Mouse (Mus musculus) granulocyte monocyte progenitor cell, adult 5-6 weeks (primary cell): ENCODE data around the gene Sox13. TPM values are rescaled to one million over a fixed set of nuclear protein-coding genes. Genes with fewer than 3 reads are reported as not detected.
A peak's percentile ranks its signal among the peaks of the same experiment; 100 is the strongest.

ENCODE experiments used
- ATAC-seq: replicated peaks from 2 replicates; pipeline ENCODE4 v1.8.0; 2016; ENCODE audit warnings: mild to moderate bottlenecking, moderate TSS enrichment, inconsistent platforms; ENCODE audit not compliant: poor library complexity, severe bottlenecking
- total RNA-seq, 2 experiments: library from RNA; stranded (forward) in 1 of 2; stranded (reverse) in 1 of 2; fragments of 200-712, 200-1000 nt in 1 of 2; fragments of >200 nt in 1 of 2; fragmentation: Nextera tagmentation in 1 of 2; gene quantifications; 2 replicates each; pipeline ENCODE4 v1.2.3; 2014 to 2017

Sox13 gene
- total RNA-seq (2014; fragmentation: Nextera tagmentation): 2.9 and 4.2 TPM in 2 replicates
- total RNA-seq (2017): 1.7 and 4.8 TPM in 2 replicates

DNA sequence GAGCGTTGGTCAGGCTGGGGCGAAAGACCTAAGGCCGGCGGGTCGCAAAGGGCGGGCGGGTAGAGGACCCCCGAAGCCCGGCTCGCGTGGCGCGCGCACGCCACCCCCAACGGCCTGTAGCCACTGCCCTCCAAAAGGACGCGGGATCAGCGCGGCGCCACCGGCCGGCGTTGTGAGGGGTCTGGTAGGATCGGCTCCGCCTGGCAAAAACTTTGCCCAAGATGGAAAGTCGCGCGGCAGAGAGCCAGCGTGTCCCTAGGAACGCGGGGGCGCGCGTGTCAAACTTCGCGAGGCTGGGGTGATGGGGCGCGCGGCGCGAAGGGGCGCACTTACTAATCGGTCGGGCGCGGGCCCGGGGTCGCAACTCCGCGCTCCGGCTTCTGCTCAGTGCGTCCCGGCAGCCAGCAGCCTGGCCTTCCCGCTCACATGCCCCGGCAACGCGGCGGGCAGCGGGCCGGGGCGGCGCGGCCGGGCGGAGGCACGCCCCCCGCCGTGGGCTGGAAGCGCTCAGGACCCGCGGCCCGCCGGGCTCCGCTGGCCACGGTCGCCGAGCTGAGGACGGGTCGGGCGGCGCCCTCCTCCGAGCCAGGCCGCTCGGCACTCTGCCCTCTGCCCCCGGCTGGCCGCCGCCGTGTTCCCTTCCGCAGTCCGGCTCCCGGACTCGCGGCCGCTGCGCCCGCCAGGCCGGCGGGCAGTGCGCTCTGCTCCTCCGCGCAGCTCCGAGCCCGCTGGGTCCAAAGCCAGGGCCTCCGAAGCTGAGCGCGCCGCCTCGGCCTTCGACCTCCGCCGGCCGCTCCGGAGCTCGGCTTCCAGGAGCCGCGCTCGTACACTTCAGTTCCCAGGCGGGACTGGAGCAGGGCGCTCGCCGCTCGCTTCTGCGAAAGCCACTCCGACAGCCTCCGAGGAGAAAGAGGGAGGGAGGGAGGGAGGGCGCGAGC is at the start of gene Sox13:
Sox13 (minus strand) TSS at position 835 of the 938 bp plus-strand sequence.
- peak; percentile 51 for ATAC-seq

DNA sequence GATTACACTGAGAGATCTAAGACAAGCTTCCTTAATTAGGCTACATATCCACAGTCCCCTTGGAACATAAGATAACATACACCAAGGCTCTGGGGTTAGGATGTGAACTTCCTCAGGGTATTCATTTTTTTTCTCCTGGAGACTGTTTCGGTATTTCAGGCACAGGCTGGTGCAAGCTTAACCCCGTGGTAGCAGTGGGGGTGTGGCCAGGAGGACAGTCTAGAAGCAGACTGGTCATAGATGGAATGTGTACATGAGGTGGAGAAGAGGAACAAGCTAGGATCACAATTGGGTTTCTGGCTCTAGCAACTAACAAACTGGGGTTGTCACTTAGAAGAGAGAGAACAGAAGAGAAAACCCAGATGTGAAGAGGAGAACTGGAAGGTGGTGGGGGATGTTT is 47.4 kb upstream of the Sox13 start:
- peak; percentile 76 for ATAC-seq

DNA sequence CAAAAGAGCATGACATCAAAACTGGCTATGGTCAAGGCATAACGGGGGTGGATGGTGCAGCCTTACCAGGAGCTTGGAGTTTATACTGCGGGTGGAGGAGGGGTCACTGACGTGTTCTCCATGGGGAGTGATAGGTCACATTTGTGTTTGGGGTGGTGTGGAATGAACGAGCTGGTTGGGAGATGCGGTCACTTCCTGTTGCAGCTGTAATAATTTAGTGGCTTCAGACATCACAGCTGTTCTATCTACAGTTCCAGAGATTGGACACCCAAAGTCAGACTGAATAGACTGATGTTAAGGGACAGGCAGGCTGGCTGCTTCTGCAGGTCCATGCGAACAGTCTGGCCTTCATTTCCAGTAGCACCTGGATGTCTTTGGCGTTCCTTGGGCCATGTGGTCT is 46.9 kb upstream of the Sox13 start:
- ATAC-seq: 0 out of 2 replicates have a peak, but pooled peaks have one; percentile 25

DNA sequence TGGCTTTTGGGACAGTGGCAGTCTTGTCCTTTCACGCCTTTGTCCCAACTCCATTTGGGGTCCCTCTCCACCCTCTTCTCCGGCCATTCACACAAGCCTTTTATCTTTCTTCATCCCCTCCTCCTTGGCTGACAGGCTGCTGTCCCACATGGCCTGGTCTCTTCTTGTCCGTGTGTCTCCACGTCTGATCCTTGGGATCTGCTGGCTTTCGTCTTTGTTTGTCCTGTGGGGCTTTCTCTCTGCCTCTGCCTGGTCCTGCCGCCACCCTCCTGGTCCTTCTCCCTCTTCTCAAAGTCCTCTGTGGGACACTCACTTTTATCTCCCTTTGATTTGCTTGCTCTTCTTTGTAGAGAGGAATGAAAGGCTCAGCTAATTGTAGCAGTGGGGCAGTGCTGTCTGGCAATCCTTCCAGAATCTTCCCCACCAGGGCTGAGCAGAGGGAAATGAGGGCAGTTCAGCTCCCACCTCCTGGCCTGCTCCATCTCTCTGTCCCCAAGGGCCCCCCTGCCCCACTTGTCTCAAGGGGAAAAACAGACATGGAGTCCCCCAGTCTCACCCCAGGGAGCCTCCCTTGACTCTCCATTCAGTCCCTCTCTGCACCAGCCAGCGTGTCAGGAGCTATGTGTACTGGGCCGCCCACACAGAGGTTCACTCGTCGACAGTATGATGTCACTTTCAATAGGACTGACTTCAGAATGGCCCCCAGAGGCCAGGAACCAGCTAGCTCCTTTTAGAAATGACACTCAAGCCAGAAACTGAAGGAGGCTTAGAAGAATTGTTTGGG is 46.3 kb upstream of the Sox13 start:
- ATAC-seq: no peak

DNA sequence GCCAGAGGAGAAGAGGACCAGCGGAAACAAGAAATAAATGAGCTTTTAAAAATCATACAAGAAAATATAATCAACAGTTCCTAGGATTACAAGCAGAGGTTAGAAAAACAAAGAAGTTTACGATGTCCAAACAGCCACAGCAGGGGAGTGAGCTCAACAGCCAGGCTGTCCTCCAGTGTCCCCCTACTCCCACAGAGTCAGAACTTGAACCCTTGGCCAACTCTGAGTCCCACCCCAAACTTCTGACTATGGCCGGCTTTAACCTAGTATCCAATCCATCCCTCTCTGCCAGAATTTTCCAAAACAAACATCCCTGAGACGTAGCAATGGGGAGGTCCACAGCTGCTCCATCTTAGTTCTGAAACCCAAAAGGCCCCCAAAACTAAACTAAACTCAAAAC is 45.0 kb upstream of the Sox13 start:
- no peak for ATAC-seq

DNA sequence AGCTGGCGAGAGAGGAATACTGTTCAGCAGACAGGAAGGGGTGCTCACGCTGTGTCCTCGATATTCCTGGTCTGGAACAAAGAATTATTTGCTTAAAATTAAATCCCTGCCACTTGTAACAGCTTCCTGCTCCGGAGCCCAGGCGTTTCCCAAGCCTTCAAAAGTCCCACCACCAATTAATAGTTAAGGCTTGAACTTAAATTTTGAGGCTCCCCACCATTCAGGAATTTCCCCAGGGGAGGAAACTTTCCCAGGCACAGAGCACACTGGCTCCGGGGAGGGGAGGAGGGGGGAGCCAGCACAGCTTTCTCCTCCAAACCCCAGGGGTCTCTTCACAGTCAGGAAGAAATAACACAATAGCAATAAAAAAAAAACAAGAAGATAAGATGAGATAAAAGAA is 44.6 kb upstream of the Sox13 start:
- no peak for ATAC-seq

DNA sequence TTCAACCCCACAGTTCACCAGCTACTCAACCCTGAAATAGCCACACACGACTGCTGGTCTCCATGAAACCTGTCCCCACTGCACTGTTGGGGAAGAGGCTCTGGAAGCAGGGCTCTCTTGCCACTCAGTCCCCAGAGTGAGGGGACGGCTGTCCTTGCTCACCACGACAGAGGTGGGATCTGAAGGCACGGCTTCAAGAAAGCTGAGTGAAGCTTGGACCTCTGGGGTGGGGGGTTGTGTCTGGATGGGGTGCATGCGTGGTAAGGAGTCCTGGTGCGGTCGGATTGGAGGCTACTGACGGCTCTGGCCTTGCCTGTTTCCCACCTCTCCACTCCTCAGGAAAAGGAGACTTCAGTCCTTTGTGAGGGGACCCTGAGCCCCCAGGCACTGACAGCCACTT is 43.7 kb upstream of the Sox13 start:
- no peak for ATAC-seq

DNA sequence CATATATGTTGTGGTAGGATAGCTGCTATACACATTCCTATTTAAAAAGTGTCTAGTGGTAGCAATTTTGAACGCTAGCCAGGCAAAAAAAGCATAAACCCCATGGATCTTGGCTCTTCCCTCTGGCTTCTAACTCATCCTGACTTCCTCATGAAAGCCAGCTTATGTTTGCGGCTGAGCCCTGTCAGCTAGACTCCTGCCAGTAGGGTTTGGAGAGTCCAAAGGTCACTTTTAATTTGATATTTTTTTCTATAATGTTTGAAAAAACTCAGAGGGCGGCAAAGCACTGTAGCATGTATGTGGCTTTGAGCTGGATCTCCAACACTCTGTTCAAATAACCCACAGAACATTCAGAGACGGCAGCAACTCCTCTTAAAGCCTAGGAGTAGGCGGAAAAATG is 39.0 kb upstream of the Sox13 start:
- no peak for ATAC-seq

DNA sequence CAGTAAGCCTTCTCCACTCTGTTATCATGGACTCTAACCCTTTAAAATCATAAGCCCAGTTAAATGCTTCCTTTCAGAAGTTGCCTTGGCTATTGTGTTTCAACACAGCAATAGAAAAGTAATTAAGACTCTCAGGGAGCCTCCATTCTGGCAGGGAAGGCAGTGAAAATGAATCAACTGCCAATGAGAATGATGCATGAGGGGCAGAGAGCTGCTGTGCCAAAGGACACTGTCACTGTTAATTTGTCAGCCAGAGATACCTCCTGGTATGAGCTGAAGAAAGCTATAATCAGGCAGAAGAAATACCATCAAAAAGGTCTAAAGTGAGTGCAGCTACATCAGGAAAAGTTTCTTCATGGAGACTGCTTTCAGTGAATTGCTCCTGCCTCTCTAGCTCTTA is 36.8 kb upstream of the Sox13 start:
- no peak for ATAC-seq

DNA sequence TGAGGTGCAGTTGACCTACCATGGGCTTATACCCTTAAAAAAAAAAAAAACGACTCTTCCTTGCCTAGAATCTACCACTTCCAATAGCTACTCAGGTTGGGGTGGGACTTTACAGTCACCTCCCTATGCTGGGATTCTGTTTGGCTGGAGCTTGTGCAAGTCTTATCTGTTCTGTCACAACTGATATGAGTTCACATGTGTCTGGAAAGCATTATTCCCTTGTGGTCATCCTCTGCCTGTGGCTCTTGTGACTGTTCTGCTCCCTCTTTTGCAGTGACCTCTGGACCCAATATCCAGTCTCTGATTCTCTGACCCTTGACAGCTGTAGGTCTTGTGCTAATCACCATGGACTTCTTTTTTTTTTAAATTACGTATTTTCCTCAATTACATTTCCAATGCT is 31.9 kb upstream of the Sox13 start:
- no peak for ATAC-seq

DNA sequence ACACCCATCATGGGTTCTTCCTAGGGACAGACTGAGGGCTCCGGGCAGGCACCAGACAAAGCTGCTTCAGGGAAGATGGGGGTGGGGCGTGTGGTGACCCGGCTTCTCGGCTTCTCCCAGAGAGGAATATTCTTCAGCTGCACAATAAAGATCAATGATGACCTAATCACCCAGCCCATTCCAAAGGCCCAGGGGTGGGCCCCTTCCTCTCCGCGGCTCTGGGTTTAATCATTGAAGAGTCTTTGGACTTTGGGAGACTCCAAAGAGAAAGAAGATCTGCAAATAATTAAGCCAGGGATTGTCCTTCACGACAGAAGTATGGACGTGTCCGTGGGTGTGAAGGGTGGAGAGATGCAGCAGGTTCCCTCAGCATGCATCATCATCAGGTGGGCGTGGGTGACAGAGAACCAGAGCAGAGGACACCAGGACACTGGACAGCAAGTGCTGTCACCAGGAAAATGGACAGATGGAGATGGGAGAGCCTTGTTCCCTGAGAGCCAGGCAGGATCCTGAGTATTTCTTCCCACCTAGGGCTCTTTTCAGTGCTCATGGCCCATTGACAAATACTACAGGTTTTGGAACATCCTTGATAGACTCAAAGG is 28.5 kb upstream of the Sox13 start:
- ATAC-seq: no peak

DNA sequence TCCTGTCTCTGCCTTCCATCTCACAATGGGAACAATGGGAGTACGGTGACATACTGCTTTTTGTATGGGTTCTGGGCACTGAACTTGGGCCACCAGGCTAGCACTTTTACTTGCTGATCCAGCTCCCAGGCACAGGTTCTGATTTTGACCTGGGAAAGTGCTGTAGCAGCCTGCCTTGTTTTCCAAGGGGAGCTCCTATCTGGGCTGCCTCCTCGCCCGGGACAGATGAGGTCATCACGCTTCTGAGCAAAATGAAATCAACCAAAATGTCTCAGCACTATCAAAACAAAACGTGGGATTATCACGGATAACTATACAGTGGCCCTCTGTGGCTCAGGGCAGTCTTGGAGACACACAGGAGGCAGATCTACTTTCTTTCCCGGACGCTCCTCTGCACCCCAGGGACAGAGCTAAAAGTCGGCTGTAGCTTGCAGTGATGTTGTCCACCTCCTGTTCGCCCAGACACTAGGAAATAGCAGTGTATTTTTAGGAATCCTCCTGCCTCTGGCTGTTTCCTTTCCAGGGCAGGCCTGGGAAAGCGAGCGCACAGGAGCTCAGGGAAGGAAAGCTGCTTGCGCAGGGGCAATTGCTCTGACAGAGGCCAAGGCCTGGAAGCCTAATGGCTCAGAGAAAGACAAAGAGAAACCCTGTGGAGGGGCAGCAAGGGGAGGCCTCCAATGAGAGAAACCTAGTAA is 27.8 kb upstream of the Sox13 start:
- ATAC-seq: no peak

DNA sequence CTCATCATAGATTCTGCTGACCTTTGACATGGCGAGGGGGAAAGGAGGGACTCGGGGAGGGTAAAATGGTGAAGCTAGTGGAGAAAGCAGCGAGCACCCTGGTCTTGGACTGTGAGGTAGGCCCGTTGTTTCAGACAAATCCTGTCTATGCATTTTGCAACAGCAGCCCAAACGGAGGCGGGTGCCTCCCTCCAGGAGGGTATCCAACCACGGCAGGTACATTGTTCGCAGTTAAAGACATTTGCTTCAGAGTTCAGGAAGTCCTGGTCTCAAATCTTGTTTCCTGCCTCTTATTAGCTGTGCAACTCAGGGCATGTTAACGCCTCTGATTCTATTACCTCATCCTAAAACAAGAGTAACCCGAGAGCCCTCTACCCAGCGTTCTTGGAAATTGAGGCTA is 26.8 kb upstream of the Sox13 start:
- no peak for ATAC-seq

DNA sequence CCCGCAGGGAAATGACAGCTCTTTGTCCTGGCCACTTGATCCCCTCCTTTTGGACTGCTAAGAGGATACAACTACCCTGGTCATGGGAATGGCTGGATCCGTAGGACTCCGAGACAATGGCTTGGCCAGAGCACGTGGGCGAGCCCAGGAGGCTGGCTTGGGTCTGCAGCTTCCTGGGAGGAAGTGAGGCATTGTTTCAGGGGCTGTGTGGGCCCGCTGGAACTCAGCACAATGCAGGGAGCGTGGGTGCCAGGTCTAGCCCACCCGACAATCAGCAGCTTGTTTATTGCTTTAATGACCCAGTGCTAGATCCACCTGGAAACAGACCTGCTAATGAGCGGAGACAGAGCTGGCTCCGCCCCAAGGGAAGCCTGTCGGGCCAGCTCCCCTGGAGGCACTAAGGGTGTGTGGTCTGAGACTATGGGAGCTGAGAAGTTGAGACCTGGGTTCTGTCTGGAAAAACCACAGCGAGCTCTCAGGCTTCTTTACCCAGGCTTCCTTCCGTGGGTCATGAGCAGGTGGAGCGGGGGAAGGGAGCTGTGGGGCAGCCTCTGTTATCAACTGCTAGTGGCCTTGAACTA is 24.3 kb upstream of the Sox13 start:
- ATAC-seq: peak; percentile 42; the same call in 1 of the 2 replicates

DNA sequence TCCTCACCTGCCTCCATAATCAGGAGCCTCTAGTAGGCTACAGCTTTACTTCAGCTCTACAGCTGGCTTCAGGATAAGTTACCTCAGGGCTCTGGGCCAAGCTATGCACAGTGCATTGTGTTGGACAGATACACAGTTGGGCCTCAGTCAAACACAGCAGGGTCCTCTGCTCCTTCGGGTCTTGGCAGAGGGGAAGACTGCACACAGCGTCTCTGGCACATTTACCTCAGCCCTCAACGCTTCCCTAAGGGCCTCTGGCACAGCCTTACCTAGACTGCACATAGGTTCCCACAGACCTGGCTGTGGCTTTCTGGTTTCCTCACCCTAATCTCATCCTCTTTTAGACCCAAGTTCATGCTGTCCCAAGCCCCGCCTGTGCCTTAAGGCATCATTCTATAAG is 22.1 kb upstream of the Sox13 start:
- ATAC-seq: no peak

DNA sequence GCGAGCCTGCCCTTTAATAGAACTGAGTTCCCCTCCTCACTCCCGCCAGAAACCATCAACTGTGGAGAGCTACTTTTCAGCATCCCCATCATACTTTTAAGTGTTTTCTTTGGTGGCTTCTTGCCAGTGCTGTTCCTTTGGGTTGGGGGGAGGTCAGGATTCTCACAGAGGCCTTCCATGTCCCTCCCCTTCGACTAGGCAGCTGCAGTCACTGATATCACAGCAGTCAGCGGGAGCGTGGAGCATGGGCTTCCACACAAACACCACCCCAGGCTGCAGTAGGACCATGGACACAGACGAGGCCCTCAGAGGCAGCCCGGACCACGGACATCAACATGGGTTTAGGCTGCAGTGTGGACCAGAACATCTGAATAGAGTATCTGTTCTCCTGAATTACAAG is 20.1 kb upstream of the Sox13 start:
- no peak for ATAC-seq

DNA sequence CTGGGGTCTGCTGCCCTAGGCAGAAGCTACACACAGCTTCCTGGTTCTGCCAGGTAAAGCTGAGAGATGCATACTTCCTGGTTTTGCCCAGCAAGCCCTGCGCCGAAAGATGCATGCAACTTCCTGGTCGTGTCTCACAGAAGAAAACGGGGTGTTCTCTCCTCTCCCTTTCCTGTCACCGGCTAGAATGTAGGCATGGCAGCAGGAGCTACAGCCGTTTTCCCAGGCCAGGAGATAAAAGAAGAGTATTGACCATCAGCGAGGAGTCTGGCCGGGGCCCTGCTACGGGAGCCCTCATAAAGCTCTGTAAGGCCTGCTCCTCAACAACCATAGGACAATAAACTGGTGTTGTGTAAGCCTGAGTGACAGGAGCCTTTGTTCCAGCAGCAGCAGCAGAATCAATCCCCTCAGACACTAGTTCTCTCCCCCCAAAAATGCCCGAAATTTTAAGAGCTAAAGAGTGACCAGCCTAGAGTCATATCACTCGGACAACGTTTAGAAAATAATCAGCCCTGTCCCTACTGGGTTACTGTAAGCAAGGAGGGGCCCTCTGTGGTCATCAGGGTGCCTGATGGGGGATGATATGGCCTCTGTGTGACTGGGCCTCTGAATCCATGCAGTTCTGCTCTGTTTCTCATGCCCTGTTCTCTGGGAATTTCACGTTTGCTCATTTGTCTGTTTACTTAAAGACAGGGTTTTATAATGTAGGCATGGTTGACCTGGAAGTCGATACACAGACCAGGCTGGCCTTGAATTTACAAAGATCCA is 13.9 kb upstream of the Sox13 start:
- peak; percentile 61 for ATAC-seq

DNA sequence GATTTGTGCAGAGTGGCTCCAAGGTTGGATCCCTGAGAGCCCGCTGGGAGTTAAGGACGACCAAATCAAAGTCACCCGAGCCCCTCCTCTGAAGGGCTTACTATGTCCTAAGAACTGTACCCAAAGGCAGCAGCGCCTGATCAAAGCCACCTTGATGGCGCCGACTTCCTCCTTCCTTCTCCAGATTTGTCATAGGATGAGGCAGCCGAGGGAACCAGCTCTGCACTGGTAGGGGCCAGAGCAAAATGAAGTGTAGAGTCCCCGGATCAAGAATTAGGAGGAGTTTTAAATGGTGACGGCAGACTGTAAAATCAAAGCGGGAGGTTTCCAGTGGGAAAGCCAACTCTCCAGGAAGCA is 10.6 kb upstream of the Sox13 start:
- no peak for ATAC-seq

DNA sequence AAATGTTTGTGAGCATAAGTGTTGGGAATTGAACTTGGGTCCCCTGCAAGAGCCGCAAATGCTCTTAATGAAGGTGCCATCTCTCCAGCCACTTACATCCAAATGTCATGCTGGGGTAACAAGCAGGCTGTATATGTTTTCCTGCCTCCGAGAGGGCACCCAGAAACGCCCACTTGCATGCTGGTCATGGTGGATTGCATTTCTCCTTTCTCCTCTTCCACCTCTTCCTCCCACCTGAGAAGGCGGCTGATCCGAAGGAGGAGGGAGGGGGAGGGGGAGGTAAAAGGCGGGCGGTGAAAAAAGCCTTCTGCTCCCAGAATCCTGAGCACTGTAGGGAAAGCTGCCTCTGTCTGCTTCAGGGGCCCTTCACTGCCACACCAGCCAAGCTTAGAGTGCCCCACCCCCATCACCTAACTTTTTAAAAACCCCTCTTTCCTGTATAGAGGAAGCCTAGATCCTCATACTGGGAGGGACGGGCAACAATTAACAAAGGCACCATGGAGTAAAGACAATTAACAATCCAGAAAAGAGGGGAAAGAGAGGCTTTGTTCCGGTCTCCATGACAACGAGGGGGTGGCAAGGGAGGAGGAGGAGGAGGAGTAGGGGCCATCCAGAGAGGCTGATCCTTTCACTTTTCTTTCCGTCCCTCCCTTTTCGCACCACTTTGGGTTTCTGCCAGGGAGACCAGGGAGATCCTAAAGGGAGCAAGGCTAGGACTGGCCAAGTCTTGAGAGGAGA is 10.0 kb upstream of the Sox13 start:
- ATAC-seq: no peak
